Mouse (Mus musculus) heart, embryonic 14.5 days (tissue): ENCODE measurements around the gene Bcl11a. TPM values are rescaled to one million over a fixed set of nuclear protein-coding genes. Genes with fewer than 3 reads are reported as not detected.

Source experiments
- ATAC-seq: fragments of 200-750 bp; cut with Nextera tagmentation; 2 replicates; pipeline ENCODE4 v1.8.0; 2017; ENCODE audit warnings: low read depth, moderate TSS enrichment; ENCODE audit not compliant: insufficient number of reproducible peaks, insufficient read depth, low FRiP score
- H3K27ac ChIP-seq, 2 experiments: fragments of 200-500 bp in 1 of 2; fragments of 300-500 bp in 1 of 2; sonication (generic) in 1 of 2; replicated peaks in 1 of 2; 2 replicates each; pipeline ENCODE4 v1.5.1; 2012 to 2014; ENCODE audit warnings: low read depth in 2 of 2, low read length in 2 of 2, control low read depth in 1 of 2, mild to moderate bottlenecking in 1 of 2, mixed read lengths in 1 of 2; ENCODE audit not compliant: control insufficient read depth in 1 of 2, insufficient read depth in 1 of 2
- H3K27me3 ChIP-seq: fragments of 300-500 bp; sonication (generic); 2 replicates; pipeline ENCODE4 v1.6.1; 2014; ENCODE audit warnings: mild to moderate bottlenecking, low read length, control low read depth; ENCODE audit not compliant: control insufficient read depth, insufficient read depth
- H3K36me3 ChIP-seq: fragments of 300-500 bp; sonication (generic); 2 replicates; pipeline ENCODE4 v1.6.1; 2014; ENCODE audit warnings: mild to moderate bottlenecking, control low read depth, low read length, mixed read lengths; ENCODE audit not compliant: control insufficient read depth, insufficient read depth
- H3K4me1 ChIP-seq, 2 experiments: fragments of 200-500 bp in 1 of 2; fragments of 300-500 bp in 1 of 2; sonication (generic) in 1 of 2; 2 replicates each; pipeline ENCODE4 v1.6.1; 2012 to 2014; ENCODE audit warnings: low read length in 2 of 2, control low read depth in 1 of 2, mixed read lengths in 1 of 2; ENCODE audit not compliant: control insufficient read depth in 2 of 2, insufficient read depth in 2 of 2
- H3K4me2 ChIP-seq: fragments of 300-500 bp; sonication (generic); 2 replicates; pipeline ENCODE4 v1.6.1; 2014; ENCODE audit warnings: mild to moderate bottlenecking, low read length
- H3K4me3 ChIP-seq, 2 experiments: fragments of 200-500 bp in 1 of 2; fragments of 300-500 bp in 1 of 2; sonication (generic) in 1 of 2; 2 replicates each; pipeline ENCODE4 v1.5.1; 2012 to 2014; ENCODE audit warnings: low read length in 2 of 2, mild to moderate bottlenecking in 2 of 2, control low read depth in 1 of 2, low read depth in 1 of 2, moderate library complexity in 1 of 2; ENCODE audit not compliant: control insufficient read depth in 1 of 2, insufficient read depth in 1 of 2
- H3K9ac ChIP-seq: fragments of 300-500 bp; sonication (generic); 2 replicates; pipeline ENCODE4 v1.6.1; 2014; ENCODE audit warnings: mild to moderate bottlenecking, low read length
- H3K9me3 ChIP-seq: fragments of 300-500 bp; sonication (generic); 2 replicates; pipeline ENCODE4 v1.6.1; 2016; ENCODE audit warnings: low read length, control low read depth; ENCODE audit not compliant: control insufficient read depth
- WGBS: fragments of 180-500 bp; shearing (Covaris S2); extraction: QIAGEN DNeasy Blood & Tissue Kit; methylation state at CpG from one replicate; pipeline ENCODE4 v1.1.7; 2014; 5-methylcytosine and 5-hydroxymethylcytosine counted together
- polyA plus RNA-seq: library from polyadenylated mRNA; unstranded; fragments of >200 nt; fragmentation: Nextera tagmentation; extraction: Ambion mirVana; gene quantifications from 2 replicates; pipeline ENCODE4 v1.2.1, GENCODE M21; 2014

Gene Bcl11a
- polyA plus RNA-seq, 1 experiment from 2014 or later, result 17.3 TPM

DNA sequence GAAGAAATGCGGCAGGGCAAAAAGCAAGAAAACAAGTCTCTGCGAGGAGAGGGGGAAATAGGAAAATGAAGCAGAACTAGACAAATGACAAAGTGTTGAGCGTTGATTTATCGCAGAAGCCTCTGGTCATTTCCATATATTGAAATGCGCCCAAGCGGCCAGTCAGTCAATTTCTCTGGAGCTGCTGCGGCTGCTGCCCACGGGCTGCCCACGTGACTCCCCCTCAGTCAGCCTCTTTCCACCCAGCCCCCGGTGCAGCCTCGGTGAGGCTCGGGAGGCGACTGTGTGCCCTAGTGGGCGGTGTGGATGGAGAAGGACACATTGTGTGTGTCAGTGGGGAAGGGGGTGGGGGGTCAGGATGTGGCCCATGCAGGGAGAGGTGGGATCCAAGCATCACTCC is 16.0 kb upstream of the Bcl11a start:
- H3K4me1 ChIP-seq, result peaks cover 0 to 7% of the 10 kb centered on the region in 2 experiments; a peak in 3 of 4 replicates
- ATAC-seq, result no peak
- no peak overlapping the region; the same call in 1 of the 2 replicates for H3K9ac ChIP-seq
- H3K27ac ChIP-seq, result no peak overlapping the region
- no peaks in the 10 kb centered on the region for H3K36me3 ChIP-seq
- peaks cover 38% of the 10 kb centered on the region for H3K27me3 ChIP-seq
- no peaks in the 10 kb centered on the region for H3K9me3 ChIP-seq
- H3K4me3 ChIP-seq, result peak overlapping the region; percentile 18 to 33
- WGBS, result 2% methylated on average over 14 of the region's 14 CpGs
- peak overlapping the region; percentile 67 for H3K4me2 ChIP-seq

- no peak overlapping the region for H3K27ac ChIP-seq
- no peak overlapping the region for H3K9ac ChIP-seq
- H3K36me3 ChIP-seq, result no peaks in the 10 kb centered on the region
- ATAC-seq, result no peak
- no peaks in the 10 kb centered on the region for H3K9me3 ChIP-seq
- peaks cover 38% of the 10 kb centered on the region for H3K27me3 ChIP-seq
- no peak overlapping the region for H3K4me2 ChIP-seq
- H3K4me3 ChIP-seq, result no peak overlapping the region
- peaks cover 0 to 7% of the 10 kb centered on the region in 2 experiments; a peak in 3 of 4 replicates for H3K4me1 ChIP-seq
- 36% methylated on average over 9 of the region's 9 CpGs for WGBS
Observed at GRCm38 (mm10) chr11:24062495-24063096, 15.3 kb upstream of the Bcl11a start.

GRCm38 (mm10) chr11:24064221-24064620 is 13.6 kb upstream of the Bcl11a start:
- Histone ChIP-seq H3K4me2 (no peak overlapping the region), H3K27me3 (peaks cover 35% of the 10 kb centered on the region), H3K9me3 (no peaks in the 10 kb centered on the region), H3K9ac (no peak overlapping the region), H3K36me3 (no peaks in the 10 kb centered on the region), H3K27ac (no peak overlapping the region), H3K4me1 (peaks cover 0 to 7% of the 10 kb centered on the region in 2 experiments; a peak in 3 of 4 replicates), H3K4me3 (no peak overlapping the region)
- WGBS, result 58% methylated on average over 6 of the region's 6 CpGs
- no peak for ATAC-seq

DNA sequence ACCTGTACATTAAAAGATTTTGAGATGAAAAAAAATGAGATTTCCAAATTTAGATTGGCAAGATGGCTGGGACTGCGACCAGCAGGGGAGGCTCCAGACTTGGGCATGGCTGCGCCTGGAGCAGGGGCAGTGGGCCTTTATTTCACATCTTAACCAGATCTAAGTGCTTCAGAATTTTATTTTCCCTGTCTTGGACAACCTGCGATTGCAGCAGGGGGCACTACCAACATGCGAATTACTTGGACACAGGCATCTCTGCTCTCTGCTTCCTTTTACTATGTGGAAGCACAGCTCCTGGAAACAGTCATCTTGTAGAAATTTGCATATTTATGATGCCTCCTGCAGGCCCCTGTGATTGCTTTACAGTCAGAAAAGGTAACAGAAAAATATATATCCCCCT is 12.5 kb upstream of the Bcl11a start:
- H3K27me3 ChIP-seq, result peaks cover 28% of the 10 kb centered on the region
- 55% methylated on average over 4 of the region's 4 CpGs for WGBS

GRCm38 (mm10) chr11:24074021-24074591 is 3.8 kb upstream of the Bcl11a start:
- H3K9me3 ChIP-seq, result no peaks in the 10 kb centered on the region
- no peaks in the 10 kb centered on the region for H3K36me3 ChIP-seq
- 1% methylated on average over 18 of the region's 18 CpGs for WGBS
- peak overlapping the region; percentile 35 to 65 for H3K4me3 ChIP-seq
- no peak for ATAC-seq
- peak overlapping the region; percentile 96 for H3K4me2 ChIP-seq
- H3K27ac ChIP-seq, result no peak overlapping the region
- H3K9ac ChIP-seq, result peak overlapping the region; percentile 5; the same call in 1 of the 2 replicates
- peaks cover 26% of the 10 kb centered on the region for H3K27me3 ChIP-seq
- peaks cover 3 to 10% of the 10 kb centered on the region in 2 experiments; a peak in 3 of 4 replicates for H3K4me1 ChIP-seq

More for the DNA sequence above, 12.5 kb upstream of the Bcl11a start:
- Histone ChIP-seq H3K9ac (no peak overlapping the region), H3K9me3 (no peaks in the 10 kb centered on the region), H3K4me3 (no peak overlapping the region), H3K4me1 (peaks cover 0 to 7% of the 10 kb centered on the region in 2 experiments; a peak in 3 of 4 replicates), H3K36me3 (no peaks in the 10 kb centered on the region), H3K27ac (no peak overlapping the region), H3K4me2 (no peak overlapping the region)
- no peak for ATAC-seq

DNA sequence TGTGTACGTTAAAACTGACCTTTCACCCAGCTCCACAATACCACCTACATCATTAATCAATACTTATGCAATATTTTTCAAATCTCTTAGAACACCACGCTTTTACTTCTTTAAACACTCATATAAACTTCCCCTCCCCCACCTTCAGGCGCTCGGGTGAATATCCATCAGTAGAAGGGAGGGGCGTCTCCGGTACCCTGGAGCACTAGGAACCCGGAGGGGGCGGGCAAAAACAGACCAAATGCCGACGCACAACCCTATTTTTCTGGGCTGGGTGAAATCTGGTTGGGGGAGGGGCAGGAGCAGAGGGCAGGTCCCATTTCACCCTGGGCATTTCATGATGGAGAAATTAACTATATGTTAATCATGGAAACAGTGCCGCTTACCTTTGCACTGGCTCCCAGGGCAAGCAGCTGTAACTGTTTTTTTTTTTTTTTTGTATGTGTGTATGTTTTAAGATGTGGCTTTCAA is 3.2 kb upstream of the Bcl11a start, which contains the start of gene A830031A19Rik:
TSS of gene A830031A19Rik (minus strand) at position 421 of the 471 bp plus-strand sequence.
- peaks cover 26% of the 10 kb centered on the region for H3K27me3 ChIP-seq
- WGBS, result 1% methylated on average over 11 of the region's 11 CpGs
- peak within 1 kb of the TSS; percentile 87 for H3K9ac ChIP-seq
- H3K4me2 ChIP-seq, result peak within 1 kb of the TSS; percentile 96
- peaks cover 3 to 10% of the 10 kb centered on the region in 2 experiments; a peak in 3 of 4 replicates for H3K4me1 ChIP-seq
- no peaks in the 10 kb centered on the region for H3K36me3 ChIP-seq
- H3K4me3 ChIP-seq, result peak within 1 kb of the TSS; percentile 65 to 95
- no peak for ATAC-seq
- H3K27ac ChIP-seq, result peak within 1 kb of the TSS in 1 of 2 experiments; percentile 95; a peak in 1 of 4 replicates
- no peaks in the 10 kb centered on the region for H3K9me3 ChIP-seq

DNA sequence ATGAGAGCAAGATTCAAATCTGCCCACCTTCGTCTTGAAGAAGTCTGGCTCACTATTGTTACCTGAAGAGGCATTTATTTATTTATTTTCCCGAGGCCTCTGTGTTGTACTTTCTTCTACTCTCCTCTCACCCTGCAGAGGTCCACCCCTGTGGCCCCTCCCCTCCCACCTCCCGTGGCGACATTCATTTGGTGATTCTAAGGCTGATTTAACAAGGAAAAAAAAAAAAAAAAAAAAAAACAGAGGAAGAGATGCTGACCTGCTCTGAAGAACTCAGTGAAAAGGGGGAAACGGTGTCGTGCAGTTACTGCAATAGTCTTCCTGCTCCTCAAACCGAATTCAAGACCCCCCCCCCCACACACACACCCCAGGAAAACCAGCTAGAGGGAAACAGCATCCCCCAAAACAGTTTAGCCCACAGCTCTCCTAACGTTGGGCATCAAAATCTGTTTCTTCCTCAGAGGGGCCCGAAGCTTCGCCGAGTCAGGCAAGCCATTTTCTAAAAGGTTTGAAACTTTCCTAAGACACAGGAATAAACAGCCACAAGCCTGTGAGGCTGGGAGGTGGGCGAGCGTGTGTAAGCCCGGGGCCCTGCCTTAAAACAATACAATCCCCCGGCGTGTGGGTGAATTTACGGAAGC is 2.2 kb upstream of the Bcl11a start:
- Histone ChIP-seq H3K27ac (peak overlapping the region in 1 of 2 experiments; percentile 95; a peak in 2 of 4 replicates), H3K4me1 (peaks cover 5 to 14% of the 10 kb centered on the region in 2 experiments; a peak in 3 of 4 replicates), H3K36me3 (no peaks in the 10 kb centered on the region), H3K4me2 (peak overlapping the region; percentile 96), H3K9ac (peak overlapping the region; percentile 87), H3K27me3 (peaks cover 26% of the 10 kb centered on the region), H3K9me3 (no peaks in the 10 kb centered on the region), H3K4me3 (peak overlapping the region; percentile 65 to 95)
- no peak for ATAC-seq
- WGBS, result under 1% methylated on average over 17 of the region's 17 CpGs
